Mouse (Mus musculus) G1E-ER4 (cell line): ENCODE measurements around the gene Zdhhc5. TPM values are rescaled to one million over a fixed set of nuclear protein-coding genes. Genes with fewer than 3 reads are reported as not detected.

Experiments
- GATA1 ChIP-seq: IDR thresholded peaks from one replicate; pipeline ENCODE4 v1.8.0; 2012; ENCODE audit warnings: low read length, inconsistent platforms
- polyA plus RNA-seq: library from polyadenylated mRNA; stranded (reverse); fragments of >175 nt; gene quantifications from 2 replicates; pipeline ENCODE4 v1.2.3, GENCODE M21; 2012

The Zdhhc5 gene
- polyA plus RNA-seq, 1 experiment: 28.6 TPM

DNA sequence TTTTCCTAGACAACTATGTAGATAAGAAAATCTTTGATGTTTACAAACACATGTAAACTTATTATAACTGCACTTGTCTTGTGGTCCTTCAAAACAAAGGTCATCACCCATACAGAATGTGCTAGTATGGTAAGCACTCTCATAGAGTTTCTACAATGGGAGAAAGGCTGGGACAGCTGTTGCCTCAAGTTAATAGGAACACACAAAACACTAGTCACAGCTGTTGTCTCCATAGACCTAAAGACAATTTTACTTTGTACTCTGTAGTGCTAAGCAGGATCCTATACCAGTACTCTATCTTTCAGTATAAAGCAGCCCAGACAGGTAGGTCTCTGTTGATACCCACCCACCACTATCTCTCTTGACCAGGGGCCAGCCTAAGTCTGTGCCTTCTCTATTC, 74.1 kb downstream of the Zdhhc5 start:
- no peak for TF ChIP-seq GATA1

DNA sequence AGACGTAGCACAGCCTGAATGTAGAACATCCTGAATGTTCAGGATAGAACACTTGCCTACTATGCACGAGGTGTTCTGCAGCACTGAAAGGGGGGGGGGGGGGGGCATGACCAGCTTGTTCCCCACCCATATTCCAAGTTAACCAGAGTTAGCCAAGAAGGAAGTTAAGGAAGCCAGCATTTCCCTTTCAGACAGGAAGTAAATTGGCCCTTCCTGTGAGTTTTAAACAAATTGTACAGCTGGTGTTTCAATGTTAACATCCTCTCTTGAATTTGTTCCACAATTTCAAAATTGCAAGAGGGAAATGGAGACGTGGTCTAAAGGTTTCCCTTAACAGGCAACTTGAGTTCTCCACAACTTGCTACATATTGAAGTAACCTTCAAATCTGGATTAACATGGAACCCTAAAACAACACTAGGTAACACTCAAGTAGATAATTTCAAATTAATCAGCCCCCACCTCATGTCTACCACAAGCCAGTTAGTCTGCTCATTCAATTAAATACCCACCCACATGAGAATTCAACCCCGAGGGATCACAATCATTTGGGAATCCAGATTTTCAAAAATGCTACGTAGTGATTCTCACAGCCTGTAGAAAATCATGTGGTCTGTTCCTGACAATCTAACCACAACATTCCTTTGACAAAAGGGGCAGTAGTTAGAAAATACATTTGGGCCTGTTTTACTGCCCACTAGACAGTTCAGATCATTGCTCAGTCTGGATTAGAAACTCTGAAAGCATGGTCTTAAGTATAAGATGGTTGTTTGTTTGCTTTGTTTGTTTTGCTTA, 76.4 kb downstream of the Zdhhc5 start:
- no peak for TF ChIP-seq GATA1

Other genes starting within 250 kb of the Zdhhc5 start
- 0.67 and 1.4 TPM in 2 replicates for gene Tfpi, start 238.4 kb downstream of the Zdhhc5 start, polyA plus RNA-seq
- gene Ctnnd1, start 64.4 kb downstream of the Zdhhc5 start, polyA plus RNA-seq: 10.8 and 13.2 TPM in 2 replicates
- gene Btbd18, start 56.1 kb downstream of the Zdhhc5 start, polyA plus RNA-seq: not detected in 2 replicates
- 410 and 495 TPM in 2 replicates for gene Selenoh, start 44.4 kb downstream of the Zdhhc5 start, polyA plus RNA-seq
- gene Gm28635, start 37.1 kb downstream of the Zdhhc5 start, polyA plus RNA-seq: not detected in 2 replicates
- gene Med19, start 36.8 kb downstream of the Zdhhc5 start, polyA plus RNA-seq: 26.7 and 30.6 TPM in 2 replicates
- 3.4 and 5.5 TPM in 2 replicates for gene Tmx2, start 36.0 kb downstream of the Zdhhc5 start, polyA plus RNA-seq
- 0.71 and 0.84 TPM in 2 replicates for gene Clp1, start 12.2 kb upstream of the Zdhhc5 start, polyA plus RNA-seq
- gene Ypel4, start 18.9 kb upstream of the Zdhhc5 start, polyA plus RNA-seq: 1.4 TPM in 2 replicates
- gene Gm19426, start 28.5 kb upstream of the Zdhhc5 start, polyA plus RNA-seq: 0.11 TPM in 1 of 2 replicates, not detected in the other
- not detected in 2 replicates for gene Serping1, start 60.3 kb upstream of the Zdhhc5 start, polyA plus RNA-seq
- 1.5 and 5.3 TPM in 2 replicates for gene Ube2l6, start 83.6 kb upstream of the Zdhhc5 start, polyA plus RNA-seq
- gene Smtnl1, start 107.5 kb upstream of the Zdhhc5 start, polyA plus RNA-seq: not detected in 2 replicates
- 13.4 and 17.2 TPM in 2 replicates for gene Timm10, start 111.8 kb upstream of the Zdhhc5 start, polyA plus RNA-seq
- not detected in 2 replicates for gene Slc43a1, start 123.7 kb upstream of the Zdhhc5 start, polyA plus RNA-seq
- not detected in 2 replicates for gene Rtn4rl2, start 171.5 kb upstream of the Zdhhc5 start, polyA plus RNA-seq
- 16.5 and 23.1 TPM in 2 replicates for gene Slc43a3, start 221.4 kb upstream of the Zdhhc5 start, polyA plus RNA-seq